Mouse (Mus musculus) hindbrain, embryonic 16.5 days (tissue): Measurements from ENCODE around the gene Gm10964. TPM values are rescaled to one million over a fixed set of nuclear protein-coding genes. Genes with fewer than 3 reads are reported as not detected.

Experiments used
- ATAC-seq: fragments of 200-750 bp; cut with Nextera tagmentation; 2 replicates; pipeline ENCODE4 v1.8.0; 2017; ENCODE audit warnings: moderate TSS enrichment, moderate library complexity
- H3K27ac ChIP-seq: fragments of 300-500 bp; sonication (generic); 2 replicates; pipeline ENCODE4 v1.5.1; 2014; ENCODE audit warnings: low read depth, mild to moderate bottlenecking, control low read depth, low read length, moderate library complexity
- H3K27me3 ChIP-seq: fragments of 300-500 bp; sonication (generic); replicated peaks from 2 replicates; pipeline ENCODE4 v1.6.1; 2014; ENCODE audit warnings: low read length; ENCODE audit not compliant: control insufficient read depth, insufficient read depth
- H3K36me3 ChIP-seq: fragments of 300-500 bp; sonication (generic); 2 replicates; pipeline ENCODE4 v1.6.1; 2014; ENCODE audit warnings: mild to moderate bottlenecking, low read length, moderate library complexity, mixed read lengths; ENCODE audit not compliant: control insufficient read depth, insufficient read depth
- H3K4me1 ChIP-seq: fragments of 300-500 bp; sonication (generic); 2 replicates; pipeline ENCODE4 v1.6.1; 2014; ENCODE audit warnings: low read depth, low read length; ENCODE audit not compliant: control insufficient read depth, insufficient read depth
- H3K4me2 ChIP-seq: fragments of 300-500 bp; sonication (generic); 2 replicates; pipeline ENCODE4 v1.6.1; 2014; ENCODE audit warnings: mild to moderate bottlenecking, low read length, control low read depth, moderate library complexity
- H3K4me3 ChIP-seq: fragments of 300-500 bp; sonication (generic); 2 replicates; pipeline ENCODE4 v1.5.1; 2014; ENCODE audit warnings: mild to moderate bottlenecking, low read length, control low read depth, moderate library complexity
- H3K9ac ChIP-seq: fragments of 300-500 bp; sonication (generic); 2 replicates; pipeline ENCODE4 v1.6.1; 2014; ENCODE audit warnings: low read depth, mild to moderate bottlenecking, control low read depth, low read length, moderate library complexity
- H3K9me3 ChIP-seq: fragments of 300-500 bp; sonication (generic); 2 replicates; pipeline ENCODE4 v1.6.1; 2014; ENCODE audit warnings: mild to moderate bottlenecking, low read length, moderate library complexity; ENCODE audit not compliant: control insufficient read depth
- WGBS: fragments of 180-500 bp; shearing (Covaris S2); extraction: QIAGEN DNeasy Blood & Tissue Kit; methylation state at CpG from one replicate; pipeline ENCODE4 v1.1.7; 2014; 5-methylcytosine and 5-hydroxymethylcytosine counted together
- polyA plus RNA-seq: library from polyadenylated mRNA; unstranded; fragments of >200 nt; fragmentation: Nextera tagmentation; extraction: Ambion mirVana; gene quantifications from 2 replicates; pipeline ENCODE4 v1.2.1, GENCODE M21; 2015

Gm10964 gene
- polyA plus RNA-seq, 1 experiment from 2014 or later = not detected

GRCm38 (mm10) chr3:103714942-103715341 lies 24.2 kb upstream of the Gm10964 start:
- Histone ChIP-seq H3K4me2 (no peak overlapping the region), H3K36me3 (no peaks in the 10 kb centered on the region), H3K9ac (no peak overlapping the region), H3K27ac (no peak overlapping the region), H3K4me1 (peaks cover 12% of the 10 kb centered on the region), H3K27me3 (no peaks in the 10 kb centered on the region), H3K9me3 (no peaks in the 10 kb centered on the region), H3K4me3 (no peak overlapping the region)
- 89% methylated on average over 8 of the region's 8 CpGs for WGBS
- ATAC-seq = no peak

DNA sequence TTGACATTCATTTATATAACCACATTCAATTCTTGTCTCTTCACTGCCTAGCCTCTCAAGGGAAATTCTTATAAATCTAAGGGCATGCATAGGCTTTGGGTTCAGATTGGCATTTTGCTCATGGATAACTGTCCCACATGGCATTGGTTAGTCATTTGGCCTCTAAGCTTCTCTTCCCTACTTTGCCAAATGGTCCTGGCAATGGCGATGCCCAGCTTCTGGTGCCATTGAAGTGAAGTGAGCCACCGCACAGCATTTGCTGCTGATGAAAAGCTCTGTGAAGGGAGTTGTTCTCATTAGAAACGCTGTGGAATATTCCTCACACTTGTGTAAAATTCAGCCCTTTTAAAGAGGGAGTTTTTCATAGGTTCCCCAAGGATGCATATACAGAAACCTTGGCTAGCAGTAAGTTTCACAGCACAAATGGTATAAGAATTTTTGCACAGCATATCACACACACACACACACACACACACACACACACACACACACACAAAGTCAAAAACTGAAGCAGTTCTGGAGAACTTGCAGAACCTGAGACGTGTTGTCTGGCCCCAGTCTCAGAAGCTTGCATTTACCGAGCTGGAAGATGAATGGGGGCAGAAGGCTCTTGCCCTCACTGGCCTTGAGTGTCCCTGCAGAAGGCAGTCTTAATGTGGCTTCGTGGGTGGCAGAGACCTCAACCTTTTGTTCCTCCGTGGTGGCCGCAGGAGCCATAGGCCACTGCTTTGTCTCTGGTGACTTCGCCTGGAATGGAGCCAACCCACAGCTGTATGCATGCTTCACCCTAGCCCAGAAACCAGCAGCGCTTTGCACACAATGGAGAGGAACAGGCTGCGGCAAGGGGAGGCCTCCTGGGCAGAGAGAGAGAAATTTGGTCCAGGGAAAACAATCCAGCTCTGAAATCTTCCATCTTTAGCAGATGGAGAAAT lies 23.1 kb upstream of the Gm10964 start:
- Histone ChIP-seq H3K4me3 (no peak overlapping the region), H3K27ac (no peak overlapping the region), H3K4me1 (peaks cover 12% of the 10 kb centered on the region), H3K36me3 (no peaks in the 10 kb centered on the region), H3K4me2 (no peak overlapping the region), H3K27me3 (no peaks in the 10 kb centered on the region), H3K9me3 (no peaks in the 10 kb centered on the region), H3K9ac (no peak overlapping the region)
- 21% methylated on average over 11 of the region's 11 CpGs for WGBS
- ATAC-seq = peak; percentile 66

- no peak overlapping the region for H3K9ac ChIP-seq
- H3K4me1 ChIP-seq = peaks cover 12% of the 10 kb centered on the region
- H3K4me2 ChIP-seq = no peak overlapping the region
- no peaks in the 10 kb centered on the region for H3K27me3 ChIP-seq
- ATAC-seq = 0 out of 2 replicates have a peak, but pooled peaks have one; percentile 35
- no peaks in the 10 kb centered on the region for H3K9me3 ChIP-seq
- H3K36me3 ChIP-seq = no peaks in the 10 kb centered on the region
- 23% methylated on average over 15 of the region's 15 CpGs for WGBS
- peak overlapping the region; percentile 39 for H3K27ac ChIP-seq
- no peak overlapping the region for H3K4me3 ChIP-seq
These were observed 22.1 kb upstream of the Gm10964 start for GRCm38 (mm10) chr3:103716774-103717760.

DNA sequence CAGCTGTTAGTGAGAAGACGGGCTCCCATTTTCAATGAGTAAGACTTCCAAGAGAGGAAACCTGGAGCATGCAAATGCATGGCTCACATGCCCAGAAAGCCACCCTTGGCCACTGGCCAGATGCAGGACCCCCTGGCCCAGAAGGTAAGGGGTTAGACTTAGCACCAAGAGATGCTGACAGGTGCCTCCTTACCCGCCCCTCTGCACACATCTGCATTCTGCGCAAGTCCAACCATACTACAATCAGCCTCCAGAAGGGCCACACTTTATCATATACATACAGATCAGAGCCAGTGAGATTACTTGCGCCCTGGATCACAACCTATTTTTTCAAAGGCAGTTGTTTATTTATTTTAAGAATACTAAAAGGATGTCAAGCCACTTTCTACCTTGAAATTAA lies 20.4 kb upstream of the Gm10964 start:
- peaks cover 12% of the 10 kb centered on the region for H3K4me1 ChIP-seq
- H3K27me3 ChIP-seq = no peaks in the 10 kb centered on the region
- H3K36me3 ChIP-seq = no peaks in the 10 kb centered on the region
- no peak overlapping the region for H3K9ac ChIP-seq
- ATAC-seq = no peak
- H3K9me3 ChIP-seq = no peaks in the 10 kb centered on the region
- H3K4me3 ChIP-seq = no peak overlapping the region
- no peak overlapping the region for H3K4me2 ChIP-seq
- WGBS = 89% methylated on average over 4 of the region's 4 CpGs
- no peak overlapping the region for H3K27ac ChIP-seq

GRCm38 (mm10) chr3:103724137-103724536 lies 15.0 kb upstream of the Gm10964 start:
- Histone ChIP-seq H3K4me1 (no peaks in the 10 kb centered on the region; the same call in 1 of the 2 replicates), H3K27me3 (no peaks in the 10 kb centered on the region), H3K36me3 (no peaks in the 10 kb centered on the region), H3K9ac (no peak overlapping the region), H3K4me2 (no peak overlapping the region), H3K9me3 (no peaks in the 10 kb centered on the region), H3K4me3 (no peak overlapping the region), H3K27ac (no peak overlapping the region)
- ATAC-seq = no peak
- 58% methylated on average over 3 of the region's 3 CpGs for WGBS

- 39% methylated on average over 3 of the region's 3 CpGs for WGBS
- H3K4me3 ChIP-seq = no peak overlapping the region
- H3K4me2 ChIP-seq = no peak overlapping the region
- no peaks in the 10 kb centered on the region for H3K27me3 ChIP-seq
- H3K36me3 ChIP-seq = no peaks in the 10 kb centered on the region
- H3K9ac ChIP-seq = no peak overlapping the region
- no peaks in the 10 kb centered on the region; the same call in 1 of the 2 replicates for H3K4me1 ChIP-seq
- no peak for ATAC-seq
- H3K27ac ChIP-seq = no peak overlapping the region
- H3K9me3 ChIP-seq = no peaks in the 10 kb centered on the region
These were observed 12.5 kb upstream of the Gm10964 start for GRCm38 (mm10) chr3:103726642-103727041.

- Histone ChIP-seq H3K4me2 (no peak overlapping the region), H3K27me3 (no peaks in the 10 kb centered on the region), H3K4me1 (no peaks in the 10 kb centered on the region; the same call in 1 of the 2 replicates), H3K27ac (no peak overlapping the region), H3K9ac (no peak overlapping the region), H3K9me3 (no peaks in the 10 kb centered on the region), H3K36me3 (no peaks in the 10 kb centered on the region), H3K4me3 (no peak overlapping the region)
- 38% methylated on average over 2 of the region's 2 CpGs for WGBS
- ATAC-seq = no peak
These were observed 11.3 kb upstream of the Gm10964 start for GRCm38 (mm10) chr3:103727813-103728326.

DNA sequence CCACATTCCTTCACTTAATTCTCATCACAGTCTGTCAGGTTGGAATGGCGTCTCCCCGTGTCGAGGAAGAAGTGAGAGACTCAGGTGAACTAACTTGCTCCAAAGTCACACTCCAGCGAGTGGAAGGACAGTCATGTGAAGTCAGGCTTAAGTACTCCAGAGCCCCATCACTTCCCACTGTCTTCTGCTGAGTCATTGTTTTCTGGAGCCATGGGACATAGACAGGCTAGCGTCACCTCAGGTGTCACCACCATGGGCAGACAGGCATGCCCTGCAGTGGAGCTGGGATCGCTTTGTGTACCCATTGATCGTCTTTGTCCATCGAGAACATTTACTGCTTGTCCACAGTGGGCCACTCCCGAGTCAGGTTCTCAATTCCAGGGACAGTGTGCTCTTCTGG lies 9.3 kb upstream of the Gm10964 start:
- Histone ChIP-seq H3K27me3 (no peaks in the 10 kb centered on the region), H3K4me3 (no peak overlapping the region), H3K9ac (no peak overlapping the region), H3K4me2 (no peak overlapping the region), H3K9me3 (no peaks in the 10 kb centered on the region), H3K36me3 (no peaks in the 10 kb centered on the region), H3K27ac (no peak overlapping the region), H3K4me1 (peaks cover 18% of the 10 kb centered on the region)
- WGBS = 96% methylated on average over 9 of the region's 9 CpGs
- ATAC-seq = no peak
